Mouse (Mus musculus): ENCODE data around the gene Gria1.

The Gria1 gene

GRCm38 (mm10) chr11:57051666-57052562, 40.7 kb downstream of the Gria1 start:
- no peak for DNase-seq (ENCODE audit: low read depth, low spot score)

GRCm38 (mm10) chr11:57062441-57062840, 51.3 kb downstream of the Gria1 start:
- no peak for DNase-seq (ENCODE audit: low read depth, low spot score)

- no peak for DNase-seq (ENCODE audit: low read depth, low spot score)
Observed at GRCm38 (mm10) chr11:57070196-57070901, 59.2 kb downstream of the Gria1 start.

- DNase-seq (ENCODE audit: low read depth, low spot score): no peak
Observed at GRCm38 (mm10) chr11:57072171-57072570, 61.0 kb downstream of the Gria1 start.

- DNase-seq (ENCODE audit: low read depth, low spot score): no peak
Observed at GRCm38 (mm10) chr11:57079423-57079822, 68.2 kb downstream of the Gria1 start.

GRCm38 (mm10) chr11:57089527-57089926, 78.3 kb downstream of the Gria1 start:
- DNase-seq (ENCODE audit: low read depth, low spot score): no peak

GRCm38 (mm10) chr11:57090705-57091104, 79.5 kb downstream of the Gria1 start:
- no peak for DNase-seq (ENCODE audit: low read depth, low spot score)

- DNase-seq (ENCODE audit: low read depth, low spot score): no peak
Observed at GRCm38 (mm10) chr11:57091276-57091914, 80.2 kb downstream of the Gria1 start.

GRCm38 (mm10) chr11:57100491-57100890, 89.3 kb downstream of the Gria1 start:
- no peak for DNase-seq (ENCODE audit: low read depth, low spot score)

GRCm38 (mm10) chr11:57103751-57104254, 92.6 kb downstream of the Gria1 start:
- DNase-seq (ENCODE audit: low read depth, low spot score): no peak

- DNase-seq (ENCODE audit: low read depth, low spot score): no peak
Observed at GRCm38 (mm10) chr11:57105683-57106082, 94.5 kb downstream of the Gria1 start.

- DNase-seq (ENCODE audit: low read depth, low spot score): no peak
Observed at GRCm38 (mm10) chr11:57112386-57112785, 101.2 kb downstream of the Gria1 start.

- no peak for DNase-seq (ENCODE audit: low read depth, low spot score)
Observed at GRCm38 (mm10) chr11:57114410-57114809, 103.2 kb downstream of the Gria1 start.

GRCm38 (mm10) chr11:57127066-57127465, 115.9 kb downstream of the Gria1 start:
- DNase-seq (ENCODE audit: low read depth, low spot score): no peak

- no peak for DNase-seq (ENCODE audit: low read depth, low spot score)
Observed at GRCm38 (mm10) chr11:57140162-57140780, 129.1 kb downstream of the Gria1 start.

GRCm38 (mm10) chr11:57143681-57144080, 132.5 kb downstream of the Gria1 start:
- peak; percentile 10 for DNase-seq (ENCODE audit: low read depth, low spot score)

- no peak for DNase-seq (ENCODE audit: low read depth, low spot score)
Observed at GRCm38 (mm10) chr11:57145192-57145591, 134.0 kb downstream of the Gria1 start.

- no peak for DNase-seq (ENCODE audit: low read depth, low spot score)
Observed at GRCm38 (mm10) chr11:57145704-57146103, 134.5 kb downstream of the Gria1 start.

- DNase-seq (ENCODE audit: low read depth, low spot score): no peak
Observed at GRCm38 (mm10) chr11:57151674-57152073, 140.5 kb downstream of the Gria1 start.

- DNase-seq (ENCODE audit: low read depth, low spot score): no peak
Observed at GRCm38 (mm10) chr11:57154998-57155397, 143.8 kb downstream of the Gria1 start.

- no peak for DNase-seq (ENCODE audit: low read depth, low spot score)
Observed at GRCm38 (mm10) chr11:57159412-57159811, 148.2 kb downstream of the Gria1 start.

- DNase-seq (ENCODE audit: low read depth, low spot score): no peak
Observed at GRCm38 (mm10) chr11:57160076-57160475, 148.9 kb downstream of the Gria1 start.
